Mouse (Mus musculus): ENCODE data around the gene Pkp4.

DNA sequence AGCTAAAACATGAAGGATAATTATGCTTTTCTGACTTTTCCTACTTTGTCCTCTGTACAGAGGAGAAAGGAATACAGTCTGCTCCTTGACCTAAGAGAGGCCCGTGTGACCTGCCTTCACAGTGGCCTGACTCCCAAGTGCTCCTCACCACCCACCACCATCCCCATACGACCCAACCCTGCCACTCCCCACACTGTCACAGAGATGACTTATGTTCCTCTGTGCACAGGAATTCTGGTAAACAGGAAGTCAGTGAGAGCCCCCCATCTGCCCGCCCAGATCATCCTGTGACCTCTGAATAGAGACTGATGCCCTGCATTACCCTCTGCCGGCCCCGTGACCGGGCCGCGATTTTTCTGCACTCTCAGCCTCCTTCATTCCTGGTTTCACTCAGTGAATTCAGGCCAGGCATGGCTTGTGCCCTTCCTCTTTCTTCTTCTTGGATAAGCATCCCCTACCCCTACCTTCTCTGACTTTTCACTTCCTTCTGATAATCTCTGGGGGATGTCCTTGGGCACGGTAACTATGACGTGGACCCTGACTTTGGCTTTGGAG is 79.3 kb downstream of the Pkp4 start:
- TF ChIP-seq CTCF (IDR thresholded peaks at IDR 0.05; ENCODE audit: low read depth, low read length) (no peak), POLR2A (IDR thresholded peaks at IDR 0.05; ENCODE audit: extremely low read depth, insufficient read depth, low read length) (no peak)

Measured in liver, adult 2 months (tissue).